Mouse (Mus musculus) brown adipose tissue, adult 24 weeks (tissue): ENCODE measurements around the gene Isoc2a. TPM values are rescaled to one million over a fixed set of nuclear protein-coding genes. Genes with fewer than 3 reads are reported as not detected.

Experiments
- H3K27ac ChIP-seq: fragments of 200-500 bp; replicated peaks from 2 replicates; pipeline ENCODE4 v1.5.1; 2012; ENCODE audit warnings: low read depth, mild to moderate bottlenecking, low read length
- H3K4me1 ChIP-seq: fragments of 200-500 bp; 2 replicates; pipeline ENCODE4 v1.6.1; 2012; ENCODE audit warnings: low read length, mixed read lengths; ENCODE audit not compliant: control insufficient read depth, insufficient read depth, insufficient read length
- H3K4me3 ChIP-seq: fragments of 200-500 bp; 2 replicates; pipeline ENCODE4 v1.5.1; 2012; ENCODE audit warnings: low read depth, mild to moderate bottlenecking, low read length, moderate library complexity; ENCODE audit not compliant: insufficient read depth
- polyA plus RNA-seq: library from polyadenylated mRNA; stranded (reverse); fragments of >200 nt; gene quantifications from 2 replicates; pipeline ENCODE4 v1.2.4, GENCODE M21; 2012; ENCODE audit not compliant: missing spikeins, insufficient read depth, insufficient read length

The Isoc2a gene
- polyA plus RNA-seq, 1 experiment: 55.3 TPM

GRCm38 (mm10) chr7:4919096-4919495 is 42.1 kb downstream of the Isoc2a start:
- H3K4me1 ChIP-seq: peaks cover 19% of the 10 kb centered on the region
- H3K27ac ChIP-seq: no peak overlapping the region
- H3K4me3 ChIP-seq: no peak overlapping the region

- H3K4me1 ChIP-seq: peaks cover 22% of the 10 kb centered on the region
- no peak overlapping the region for H3K4me3 ChIP-seq
- no peak overlapping the region for H3K27ac ChIP-seq
Observed at GRCm38 (mm10) chr7:4919971-4920370, 43.0 kb downstream of the Isoc2a start.

- Histone ChIP-seq H3K4me3 (no peak overlapping the region), H3K27ac (no peak overlapping the region), H3K4me1 (peaks cover 22% of the 10 kb centered on the region)
Observed at GRCm38 (mm10) chr7:4920496-4920895, 43.5 kb downstream of the Isoc2a start.

GRCm38 (mm10) chr7:4920976-4921823 is 44.2 kb downstream of the Isoc2a start:
- Histone ChIP-seq H3K27ac (no peak overlapping the region), H3K4me1 (peaks cover 19% of the 10 kb centered on the region), H3K4me3 (no peak overlapping the region)

- H3K4me1 ChIP-seq: peaks cover 15% of the 10 kb centered on the region
- no peak within 1 kb of the TSS for H3K27ac ChIP-seq
- H3K4me3 ChIP-seq: peak within 1 kb of the TSS; percentile 19
Observed at GRCm38 (mm10) chr7:4921824-4922482, 45.0 kb downstream of the Isoc2a start, which contains the start of gene Nat14. Nat14 (plus strand) TSS chr7:4922028.

GRCm38 (mm10) chr7:4922508-4922907 is 45.6 kb downstream of the Isoc2a start:
- peak overlapping the region; percentile 19 for H3K4me3 ChIP-seq
- H3K4me1 ChIP-seq: peaks cover 15% of the 10 kb centered on the region
- no peak overlapping the region for H3K27ac ChIP-seq

GRCm38 (mm10) chr7:4922931-4923565 is 46.1 kb downstream of the Isoc2a start:
- H3K4me3 ChIP-seq: peak overlapping the region; percentile 19

GRCm38 (mm10) chr7:4923586-4924364 is 46.8 kb downstream of the Isoc2a start:
- Histone ChIP-seq H3K4me1 (peaks cover 15% of the 10 kb centered on the region), H3K4me3 (peak overlapping the region; percentile 16), H3K27ac (peak overlapping the region; percentile 30; the same call in 1 of the 2 replicates)

More at GRCm38 (mm10) chr7:4922931-4923565, 46.1 kb downstream of the Isoc2a start:
- H3K27ac ChIP-seq: no peak overlapping the region
- peaks cover 15% of the 10 kb centered on the region for H3K4me1 ChIP-seq

- Histone ChIP-seq H3K4me1 (peaks cover 15% of the 10 kb centered on the region), H3K27ac (peak overlapping the region; percentile 30), H3K4me3 (peak overlapping the region; percentile 16; the same call in 1 of the 2 replicates)
Observed at GRCm38 (mm10) chr7:4924483-4924882, 47.5 kb downstream of the Isoc2a start.

GRCm38 (mm10) chr7:4924891-4925301 is 47.9 kb downstream of the Isoc2a start:
- H3K4me1 ChIP-seq: peaks cover 15% of the 10 kb centered on the region
- peak overlapping the region; percentile 67 for H3K27ac ChIP-seq
- H3K4me3 ChIP-seq: no peak overlapping the region

- Histone ChIP-seq H3K27ac (peak within 1 kb of the TSS; percentile 67), H3K4me3 (no peak within 1 kb of the TSS), H3K4me1 (peaks cover 15% of the 10 kb centered on the region)
Observed at GRCm38 (mm10) chr7:4925441-4926381, 48.8 kb downstream of the Isoc2a start, which contains the start of gene Ssc5d. Ssc5d (plus strand) TSS chr7:4925785.

- no peak overlapping the region; the same call in 1 of the 2 replicates for H3K27ac ChIP-seq
- no peak overlapping the region for H3K4me3 ChIP-seq
- H3K4me1 ChIP-seq: peaks cover 12% of the 10 kb centered on the region
Observed at GRCm38 (mm10) chr7:4926849-4927248, 49.9 kb downstream of the Isoc2a start.

- Histone ChIP-seq H3K4me1 (peaks cover 12% of the 10 kb centered on the region), H3K4me3 (peak overlapping the region; percentile 32), H3K27ac (no peak overlapping the region)
Observed at GRCm38 (mm10) chr7:4927711-4928110, 50.8 kb downstream of the Isoc2a start.
